Mouse (Mus musculus) kidney, embryonic 16.5 days (tissue): ENCODE results near the gene Plxdc2. TPM values are rescaled to one million over a fixed set of nuclear protein-coding genes. Genes with fewer than 3 reads are reported as not detected.

ENCODE experiments used
- ATAC-seq: fragments of 200-750 bp; cut with Nextera tagmentation; 2 replicates; pipeline ENCODE4 v1.8.0; 2017; ENCODE audit warnings: moderate TSS enrichment; ENCODE audit not compliant: low FRiP score, low TSS enrichment
- H3K27ac ChIP-seq: fragments of 300-500 bp; sonication (generic); 2 replicates; pipeline ENCODE4 v1.5.1; 2014; ENCODE audit warnings: low read length
- H3K27me3 ChIP-seq: fragments of 300-500 bp; sonication (generic); 2 replicates; pipeline ENCODE4 v1.6.1; 2014; ENCODE audit warnings: low read length, control low read depth, mixed read lengths; ENCODE audit not compliant: insufficient read depth
- H3K36me3 ChIP-seq: fragments of 300-500 bp; sonication (generic); 2 replicates; pipeline ENCODE4 v1.6.1; 2014; ENCODE audit warnings: low read length, control low read depth, mixed read lengths; ENCODE audit not compliant: insufficient read depth
- H3K4me1 ChIP-seq: fragments of 300-500 bp; sonication (generic); 2 replicates; pipeline ENCODE4 v1.6.1; 2014; ENCODE audit warnings: low read length, control low read depth, mixed read lengths; ENCODE audit not compliant: insufficient read depth
- H3K4me2 ChIP-seq: fragments of 300-500 bp; sonication (generic); replicated peaks from 2 replicates; pipeline ENCODE4 v1.6.1; 2014; ENCODE audit warnings: low read depth, low read length
- H3K4me3 ChIP-seq: fragments of 300-500 bp; sonication (generic); 2 replicates; pipeline ENCODE4 v1.5.1; 2014; ENCODE audit warnings: mild to moderate bottlenecking, low read length
- H3K9ac ChIP-seq: fragments of 300-500 bp; sonication (generic); replicated peaks from 2 replicates; pipeline ENCODE4 v1.6.1; 2014; ENCODE audit warnings: low read length
- H3K9me3 ChIP-seq: fragments of 300-500 bp; sonication (generic); 2 replicates; pipeline ENCODE4 v1.6.1; 2016; ENCODE audit warnings: low read length, control low read depth
- WGBS: fragments of 180-500 bp; shearing (Covaris S2); extraction: QIAGEN DNeasy Blood & Tissue Kit; methylation state at CpG from one replicate; pipeline ENCODE4 v1.1.7; 2014; 5-methylcytosine and 5-hydroxymethylcytosine counted together
- polyA plus RNA-seq: library from polyadenylated mRNA; unstranded; fragments of >200 nt; fragmentation: Nextera tagmentation; extraction: Ambion mirVana; gene quantifications from 2 replicates; pipeline ENCODE4 v1.2.1, GENCODE M21; 2015

The Plxdc2 gene
- polyA plus RNA-seq, 1 experiment from 2014 or later: 41.0 TPM

GRCm38 (mm10) chr2:16359341-16359928 is 3.3 kb downstream of the Plxdc2 start:
- H3K36me3 ChIP-seq: no peaks in the 10 kb centered on the region
- peak overlapping the region; percentile 44 for H3K4me2 ChIP-seq
- H3K27me3 ChIP-seq: no peaks in the 10 kb centered on the region
- H3K4me1 ChIP-seq: peaks cover 25% of the 10 kb centered on the region; the same call in 1 of the 2 replicates
- no peak for ATAC-seq
- no peak overlapping the region for H3K27ac ChIP-seq
- H3K9me3 ChIP-seq: no peaks in the 10 kb centered on the region
- peak overlapping the region; percentile 18 for H3K4me3 ChIP-seq
- H3K9ac ChIP-seq: no peak overlapping the region
- WGBS: 50% methylated on average over 3 of the region's 3 CpGs

GRCm38 (mm10) chr2:16364749-16365148 is 8.6 kb downstream of the Plxdc2 start:
- Histone ChIP-seq H3K9me3 (no peaks in the 10 kb centered on the region), H3K27me3 (no peaks in the 10 kb centered on the region), H3K4me2 (no peak overlapping the region), H3K27ac (no peak overlapping the region), H3K4me3 (no peak overlapping the region), H3K9ac (no peak overlapping the region), H3K4me1 (peaks cover 11% of the 10 kb centered on the region), H3K36me3 (no peaks in the 10 kb centered on the region)
- ATAC-seq: no peak
- 64% methylated on average over 1 of the region's 1 CpGs for WGBS

GRCm38 (mm10) chr2:16365830-16366401 is 9.8 kb downstream of the Plxdc2 start:
- H3K36me3 ChIP-seq: no peaks in the 10 kb centered on the region
- no peak for ATAC-seq
- no peak overlapping the region for H3K4me3 ChIP-seq
- H3K4me1 ChIP-seq: peaks cover 11% of the 10 kb centered on the region
- H3K9ac ChIP-seq: no peak overlapping the region
- no peaks in the 10 kb centered on the region for H3K27me3 ChIP-seq
- H3K9me3 ChIP-seq: no peaks in the 10 kb centered on the region
- no peak overlapping the region for H3K27ac ChIP-seq
- 52% methylated on average over 4 of the region's 4 CpGs for WGBS
- H3K4me2 ChIP-seq: no peak overlapping the region

- H3K4me3 ChIP-seq: no peak overlapping the region
- 97% methylated on average over 1 of the region's 1 CpGs for WGBS
Observed at GRCm38 (mm10) chr2:16370419-16370818, 14.3 kb downstream of the Plxdc2 start.

GRCm38 (mm10) chr2:16374288-16374687 is 18.2 kb downstream of the Plxdc2 start:
- Histone ChIP-seq H3K27ac (no peak overlapping the region), H3K4me2 (no peak overlapping the region), H3K4me3 (no peak overlapping the region), H3K9ac (no peak overlapping the region), H3K9me3 (no peaks in the 10 kb centered on the region), H3K27me3 (no peaks in the 10 kb centered on the region), H3K36me3 (no peaks in the 10 kb centered on the region), H3K4me1 (no peaks in the 10 kb centered on the region)
- ATAC-seq: no peak

More at GRCm38 (mm10) chr2:16370419-16370818, 14.3 kb downstream of the Plxdc2 start:
- Histone ChIP-seq H3K4me2 (no peak overlapping the region), H3K27me3 (no peaks in the 10 kb centered on the region), H3K9me3 (no peaks in the 10 kb centered on the region), H3K9ac (no peak overlapping the region), H3K36me3 (no peaks in the 10 kb centered on the region), H3K27ac (no peak overlapping the region), H3K4me1 (peaks cover 8% of the 10 kb centered on the region)
- ATAC-seq: no peak

- Histone ChIP-seq H3K27ac (no peak overlapping the region), H3K4me3 (no peak overlapping the region), H3K9ac (no peak overlapping the region), H3K9me3 (0 out of 2 replicates have a peak, but pooled peaks cover 4% of the 10 kb centered on the region), H3K4me1 (no peaks in the 10 kb centered on the region), H3K4me2 (no peak overlapping the region), H3K27me3 (no peaks in the 10 kb centered on the region), H3K36me3 (no peaks in the 10 kb centered on the region; the same call in 1 of the 2 replicates)
- WGBS: 94% methylated on average over 1 of the region's 1 CpGs
- no peak for ATAC-seq
Observed at GRCm38 (mm10) chr2:16386206-16386605, 30.1 kb downstream of the Plxdc2 start.

GRCm38 (mm10) chr2:16386692-16387091 is 30.6 kb downstream of the Plxdc2 start:
- Histone ChIP-seq H3K4me2 (no peak overlapping the region), H3K4me3 (no peak overlapping the region)
- ATAC-seq: no peak

GRCm38 (mm10) chr2:16387787-16388186 is 31.7 kb downstream of the Plxdc2 start:
- Histone ChIP-seq H3K27me3 (no peaks in the 10 kb centered on the region), H3K4me3 (no peak overlapping the region), H3K9ac (no peak overlapping the region), H3K27ac (no peak overlapping the region), H3K9me3 (no peaks in the 10 kb centered on the region), H3K4me1 (no peaks in the 10 kb centered on the region), H3K36me3 (no peaks in the 10 kb centered on the region), H3K4me2 (no peak overlapping the region)
- no peak for ATAC-seq

More at GRCm38 (mm10) chr2:16386692-16387091, 30.6 kb downstream of the Plxdc2 start:
- H3K36me3 ChIP-seq: no peaks in the 10 kb centered on the region; the same call in 1 of the 2 replicates
- H3K27ac ChIP-seq: no peak overlapping the region
- no peak overlapping the region for H3K9ac ChIP-seq
- H3K27me3 ChIP-seq: no peaks in the 10 kb centered on the region
- H3K9me3 ChIP-seq: 0 out of 2 replicates have a peak, but pooled peaks cover 4% of the 10 kb centered on the region
- no peaks in the 10 kb centered on the region for H3K4me1 ChIP-seq

- no peak overlapping the region for H3K4me2 ChIP-seq
- H3K9ac ChIP-seq: no peak overlapping the region
- no peaks in the 10 kb centered on the region for H3K36me3 ChIP-seq
- 84% methylated on average over 3 of the region's 3 CpGs for WGBS
- no peaks in the 10 kb centered on the region for H3K27me3 ChIP-seq
- H3K4me3 ChIP-seq: no peak overlapping the region
- H3K9me3 ChIP-seq: no peaks in the 10 kb centered on the region
- no peaks in the 10 kb centered on the region for H3K4me1 ChIP-seq
- no peak overlapping the region for H3K27ac ChIP-seq
- peak; percentile 76; the same call in 1 of the 2 replicates for ATAC-seq
Observed at GRCm38 (mm10) chr2:16397501-16397900, 41.4 kb downstream of the Plxdc2 start.

GRCm38 (mm10) chr2:16398006-16398405 is 41.9 kb downstream of the Plxdc2 start:
- Histone ChIP-seq H3K36me3 (no peaks in the 10 kb centered on the region), H3K4me2 (no peak overlapping the region), H3K4me3 (no peak overlapping the region), H3K27ac (no peak overlapping the region), H3K4me1 (no peaks in the 10 kb centered on the region), H3K27me3 (no peaks in the 10 kb centered on the region), H3K9ac (no peak overlapping the region), H3K9me3 (no peaks in the 10 kb centered on the region)
- no peak for ATAC-seq
- WGBS: 91% methylated on average over 1 of the region's 1 CpGs
